Mouse (Mus musculus) ES-E14 (cell line): ENCODE measurements around the gene Lamb3.

ENCODE experiments used
- HCFC1 ChIP-seq: IDR thresholded peaks from 2 replicates; pipeline ENCODE4 v1.6.1; 2012; ENCODE audit warnings: low read length, inconsistent platforms, borderline replicate concordance; ENCODE audit not compliant: insufficient read depth
- ZC3H11A ChIP-seq: IDR thresholded peaks from 2 replicates; pipeline ENCODE4 v1.6.1; 2012; ENCODE audit warnings: low read depth, mild to moderate bottlenecking, inconsistent platforms, low read length, borderline replicate concordance

DNA sequence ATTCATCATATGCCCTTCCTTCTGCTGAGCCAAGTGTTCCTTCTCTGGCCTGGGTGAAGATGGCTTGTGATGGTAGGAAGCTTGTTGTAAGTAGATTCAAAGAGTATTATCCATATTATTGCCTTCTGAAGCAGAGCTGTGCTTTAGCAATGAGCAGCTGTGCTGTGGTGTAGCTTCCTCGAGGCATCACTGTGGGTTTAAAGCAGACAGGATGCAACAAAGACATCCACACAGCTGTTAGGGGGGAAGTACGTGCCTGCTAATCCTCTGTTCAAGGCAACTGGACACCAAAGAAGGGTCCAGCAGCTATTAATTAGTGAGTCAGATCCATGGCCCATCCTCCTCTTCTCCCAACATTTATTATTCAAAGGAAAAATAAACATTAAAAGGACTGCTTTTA is 137.5 kb downstream of the Lamb3 start:
- TF ChIP-seq HCFC1 (no peak), ZC3H11A (no peak)
